Mouse (Mus musculus) layer of hippocampus, adult 9-10 months (tissue): ENCODE measurements around the gene Vti1a.

Experiments used
- DNase-seq: peaks from one replicate; pipeline ENCODE4 v3.0.0; 2022; ENCODE audit warnings: low spot score

Gene Vti1a

DNA sequence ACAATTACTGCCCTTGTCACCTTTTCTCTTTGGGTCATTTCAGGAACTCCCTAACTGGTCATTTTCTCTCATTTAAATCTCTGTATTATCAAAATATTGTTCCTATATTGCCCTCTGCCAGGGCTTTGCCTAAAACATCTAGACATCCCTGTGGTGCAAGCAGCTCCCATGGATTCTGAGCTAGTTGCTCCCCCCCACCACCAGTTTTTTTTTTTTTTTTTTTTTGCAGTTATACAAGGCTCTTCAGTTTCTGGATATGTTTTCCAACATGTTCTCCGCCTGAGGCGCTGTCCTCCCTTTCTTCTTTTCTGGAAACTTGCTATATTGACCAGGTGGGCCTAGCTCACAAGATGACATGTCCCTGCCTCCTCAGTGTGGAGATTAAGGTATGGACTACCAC, 2.4 kb upstream of the Vti1a start:
- DNase-seq: no peak

DNA sequence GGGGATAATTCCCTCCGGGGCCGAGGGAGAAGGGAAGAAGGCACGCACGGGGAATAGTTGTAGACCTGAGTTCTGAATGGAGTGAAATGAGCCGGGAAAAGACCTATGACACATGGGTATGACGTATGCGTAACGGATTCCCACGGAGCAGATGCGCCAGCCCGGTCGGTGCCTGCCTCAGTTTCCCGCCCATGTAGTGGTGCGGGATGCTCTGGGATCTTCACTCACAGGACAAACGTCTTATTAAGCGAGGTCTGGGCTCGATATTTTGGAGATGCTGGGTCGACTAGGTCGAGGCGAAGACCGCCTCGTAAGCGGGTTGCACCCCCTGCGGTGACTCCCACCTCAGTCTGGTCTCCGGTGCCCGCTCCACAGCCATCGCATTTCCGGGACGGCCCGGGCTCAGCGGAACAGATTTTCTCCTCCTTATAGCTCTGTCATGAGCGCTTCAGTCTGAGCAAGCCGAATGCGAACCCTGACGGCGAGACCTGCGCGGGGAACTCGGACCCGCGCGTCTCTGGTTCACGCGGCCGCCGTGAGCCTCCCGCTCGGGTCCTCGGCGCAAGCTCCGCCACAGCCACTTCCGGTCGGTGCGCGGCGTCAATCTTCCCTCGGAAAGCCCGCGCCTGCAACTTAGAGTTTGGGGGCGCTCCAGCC, 515 bp upstream of the Vti1a start, which contains the start of gene Zdhhc6:
TSS of gene Zdhhc6 (minus strand) at position 581 of the 657 bp plus-strand sequence.
- DNase-seq: peak; percentile 35

GRCm38 (mm10) chr19:55316901-55317300, 806 bp downstream of the Vti1a start:
- DNase-seq: no peak

- no peak for DNase-seq
These were observed 2.9 kb downstream of the Vti1a start for GRCm38 (mm10) chr19:55319036-55319435.

DNA sequence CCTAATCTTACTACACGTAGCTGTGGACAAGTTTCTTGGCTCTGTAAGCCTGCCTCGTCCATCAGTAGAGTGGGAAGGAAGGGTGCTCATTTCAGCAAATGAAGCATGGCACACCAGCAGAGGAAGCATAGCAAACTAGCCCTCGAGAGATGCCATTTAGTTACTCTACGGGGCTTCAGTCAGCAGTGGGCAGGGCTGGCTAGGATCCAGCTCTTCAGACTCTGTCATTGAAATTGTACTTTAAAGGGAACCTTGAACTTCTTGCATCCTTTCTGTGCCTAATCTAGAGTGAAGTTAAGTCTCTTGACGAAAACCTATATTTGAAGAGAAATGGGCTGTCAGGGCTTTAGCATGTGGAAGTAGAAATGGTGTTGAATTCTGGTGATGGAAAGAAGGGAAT, 3.4 kb downstream of the Vti1a start:
- DNase-seq: no peak

DNA sequence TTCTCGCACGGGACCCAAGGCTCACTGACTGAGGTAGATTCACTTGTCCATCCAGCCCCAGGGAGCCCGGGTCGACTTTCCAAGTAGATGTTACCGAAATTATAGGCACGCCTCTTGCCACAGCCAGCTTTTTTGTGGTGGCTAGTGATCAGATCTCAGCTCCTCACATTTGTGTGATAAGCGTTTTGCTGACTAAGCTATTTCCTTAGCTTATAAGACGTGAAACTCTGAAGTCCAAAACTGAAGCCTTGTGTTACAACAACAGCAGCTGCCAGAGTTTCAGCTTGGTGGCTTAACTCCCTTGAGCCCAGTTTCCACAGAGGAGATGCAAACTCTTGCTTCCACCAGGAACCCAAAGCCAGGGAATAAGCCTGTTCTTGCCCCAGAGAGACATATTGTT, 6.5 kb downstream of the Vti1a start:
- no peak for DNase-seq

DNA sequence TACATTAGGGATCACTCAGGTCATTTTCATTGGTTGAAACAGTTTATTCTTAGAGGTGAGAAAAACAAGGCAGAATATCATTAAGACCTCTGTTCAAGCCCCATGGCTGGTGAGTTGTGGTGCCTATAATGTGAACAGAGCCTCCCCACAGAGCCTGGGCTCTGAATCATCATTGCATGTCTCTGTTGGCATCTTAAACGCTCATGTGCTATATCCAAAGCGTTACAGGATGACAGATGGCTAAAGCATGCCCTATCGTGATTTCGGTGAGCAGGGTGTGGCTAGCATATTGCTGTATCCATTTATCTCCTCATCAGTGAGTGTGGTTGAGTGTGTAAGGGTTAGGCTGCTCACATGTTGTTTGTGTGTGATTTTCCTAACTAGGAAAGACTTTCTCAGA, 11.4 kb downstream of the Vti1a start:
- DNase-seq: no peak

GRCm38 (mm10) chr19:55331776-55332175, 15.7 kb downstream of the Vti1a start:
- no peak for DNase-seq

DNA sequence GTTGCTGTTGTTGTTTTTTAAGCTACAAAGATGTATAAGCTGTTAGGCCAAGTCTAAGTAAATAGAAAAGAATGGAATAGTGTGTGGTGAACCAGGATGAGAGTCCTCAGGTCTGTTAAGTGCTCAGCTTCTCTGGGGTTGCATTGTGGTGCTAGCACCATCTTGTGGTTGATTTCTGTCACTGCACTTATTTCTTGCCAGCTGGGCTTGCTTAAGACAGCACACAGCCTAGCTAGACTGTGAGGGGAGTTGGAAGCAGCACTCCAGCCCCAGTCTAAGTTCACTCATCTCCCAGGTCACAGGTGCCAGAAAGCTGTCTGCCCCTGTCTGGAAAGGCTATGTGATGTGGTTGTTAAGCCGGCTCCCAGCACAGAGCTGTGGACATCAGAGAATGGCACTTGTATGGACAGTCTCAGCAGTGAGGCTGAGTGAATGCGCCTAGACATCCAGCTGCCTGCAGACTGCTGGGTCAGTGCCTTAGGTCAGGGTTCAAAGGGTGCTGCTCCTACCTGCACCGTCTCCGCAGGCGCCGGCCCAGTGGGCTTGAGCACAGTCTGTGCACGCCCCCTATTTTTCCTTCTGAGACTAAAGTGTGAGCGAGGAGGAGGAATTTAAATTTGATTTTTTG, 16.7 kb downstream of the Vti1a start:
- peak; percentile 82 for DNase-seq

DNA sequence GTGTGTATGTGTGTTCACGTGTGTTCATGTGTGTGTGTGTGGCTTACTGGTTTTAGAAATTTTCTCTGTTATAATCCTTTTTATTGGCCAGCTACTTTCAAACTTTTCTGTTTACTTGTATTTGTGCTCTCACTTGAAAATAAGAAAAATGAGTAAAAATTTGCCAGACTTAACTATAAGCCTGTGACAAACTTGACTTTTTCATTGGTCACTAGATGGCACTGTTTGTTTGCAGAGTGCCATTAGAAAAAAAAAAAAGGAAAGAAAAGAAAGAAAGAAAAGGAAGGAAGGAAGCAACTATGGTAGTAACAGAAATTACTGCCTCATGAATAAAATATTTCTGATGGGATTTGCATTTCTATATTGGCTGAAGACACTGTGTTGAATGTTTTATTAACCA, 19.8 kb downstream of the Vti1a start:
- no peak for DNase-seq

DNA sequence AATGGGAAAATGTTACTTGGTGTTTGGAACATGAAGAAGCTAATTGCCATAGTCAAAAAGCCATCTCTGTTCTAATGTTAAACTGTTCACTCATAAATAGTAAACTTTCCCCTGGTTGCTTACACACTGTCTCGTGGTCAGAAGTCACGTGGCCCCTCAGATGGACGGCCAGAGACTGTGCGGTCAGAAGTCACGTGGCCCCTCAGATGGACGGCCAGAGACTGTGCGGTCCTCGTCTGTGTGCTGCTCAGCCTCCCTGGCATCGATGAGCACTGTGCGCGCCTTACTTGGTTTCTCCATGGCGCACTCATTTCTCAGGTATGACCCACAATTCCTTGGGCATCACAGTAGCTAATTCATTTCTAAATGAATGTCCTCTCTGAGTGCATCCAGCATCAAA, 20.3 kb downstream of the Vti1a start:
- DNase-seq: no peak

- no peak for DNase-seq
These were observed 21.0 kb downstream of the Vti1a start for GRCm38 (mm10) chr19:55337066-55337465.

GRCm38 (mm10) chr19:55337664-55338063, 21.6 kb downstream of the Vti1a start:
- no peak for DNase-seq

DNA sequence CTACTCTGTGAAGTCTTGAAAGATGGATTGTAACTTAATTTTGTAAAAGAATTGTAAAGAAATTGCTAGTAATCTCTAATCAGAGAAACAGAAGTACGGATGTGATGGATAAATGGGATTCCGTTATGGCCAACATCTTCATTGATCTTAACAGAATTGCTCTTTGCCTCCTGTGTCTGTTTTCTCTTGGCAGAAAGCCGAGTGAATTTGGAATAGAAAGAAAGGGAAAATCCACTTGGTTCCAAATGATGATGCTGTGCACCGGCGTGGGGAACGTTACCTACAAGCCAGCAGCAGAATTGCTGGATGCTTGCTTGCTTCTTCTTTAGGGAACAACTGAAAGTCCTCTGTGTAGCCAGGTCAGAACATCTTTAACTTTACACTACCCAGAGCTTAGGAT, 24.4 kb downstream of the Vti1a start:
- DNase-seq: no peak

- no peak for DNase-seq
These were observed 25.3 kb downstream of the Vti1a start for GRCm38 (mm10) chr19:55341377-55341776.

- DNase-seq: no peak
These were observed 26.3 kb downstream of the Vti1a start for GRCm38 (mm10) chr19:55342423-55342822.

DNA sequence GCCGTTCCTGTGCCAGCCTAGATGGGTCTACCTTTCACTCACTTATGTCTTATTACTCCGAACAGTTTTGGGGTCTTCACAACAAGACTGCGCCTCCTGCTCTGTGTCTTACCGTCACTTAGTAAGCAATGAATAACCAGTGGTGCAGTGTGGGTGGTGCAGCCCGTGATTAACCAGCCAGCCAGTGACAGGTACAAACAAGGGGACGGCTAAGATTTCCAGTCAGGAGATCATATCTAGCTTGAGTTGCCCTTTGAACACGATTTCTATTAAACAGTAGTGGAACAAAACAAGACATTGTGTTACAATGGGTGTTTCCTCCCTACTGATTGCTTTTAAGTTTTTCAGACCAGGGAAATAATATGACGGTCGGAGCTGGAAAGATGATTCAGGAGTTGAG, 27.2 kb downstream of the Vti1a start:
- no peak for DNase-seq

- DNase-seq: no peak
These were observed 32.1 kb downstream of the Vti1a start for GRCm38 (mm10) chr19:55348187-55348586.

DNA sequence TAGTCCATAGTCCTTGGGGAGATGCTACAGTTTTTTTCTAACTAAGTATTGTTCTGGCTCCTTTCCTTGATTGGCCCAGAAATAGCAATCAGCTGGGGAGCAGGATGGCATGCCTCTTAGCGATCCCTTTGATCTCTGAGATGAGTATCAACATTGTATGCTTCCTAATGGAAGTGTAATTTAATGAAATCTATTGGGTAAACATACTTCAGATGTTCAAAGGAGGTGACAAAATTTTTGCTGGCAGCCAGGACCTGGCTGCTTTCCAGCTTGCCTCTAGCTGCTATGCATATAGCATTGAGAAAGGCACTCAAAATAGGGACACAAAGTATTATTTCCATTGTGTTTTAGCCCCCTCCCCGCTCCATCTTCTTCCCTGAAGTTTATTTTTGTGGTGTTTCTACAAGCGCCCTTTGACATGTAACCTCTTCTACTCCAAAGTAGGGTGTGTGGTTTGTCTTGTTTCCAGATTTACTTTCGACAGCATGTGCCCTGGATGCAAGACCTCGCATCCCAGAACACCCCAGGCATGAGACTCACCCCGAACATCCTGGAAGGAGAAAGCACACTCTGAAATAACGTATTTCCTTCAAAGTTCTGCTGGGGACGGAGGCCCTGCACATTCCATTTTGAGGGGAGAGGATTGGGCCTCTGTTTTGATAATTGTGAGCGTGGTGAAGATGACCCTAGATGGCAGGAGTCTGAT, 34.7 kb downstream of the Vti1a start:
- DNase-seq: no peak

GRCm38 (mm10) chr19:55362606-55363005, 46.5 kb downstream of the Vti1a start:
- no peak for DNase-seq

DNA sequence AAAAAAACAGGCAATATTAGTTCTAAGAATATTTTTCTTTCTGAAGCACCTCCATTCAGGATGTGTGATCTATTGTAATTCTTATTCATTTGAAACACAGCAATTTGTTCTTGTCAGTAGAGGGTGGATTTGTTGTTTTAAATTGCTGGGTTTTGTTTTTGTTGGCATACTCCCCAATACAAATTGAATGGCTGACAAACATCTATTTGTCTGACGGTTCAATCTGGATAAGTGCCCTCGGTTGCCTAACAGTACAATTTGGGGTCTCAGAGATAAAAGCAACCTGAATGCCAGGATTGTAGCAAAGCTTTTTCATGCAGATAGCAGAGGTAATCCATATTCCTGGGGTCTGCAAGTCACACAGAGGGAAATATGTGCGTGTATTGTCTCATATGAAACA, 53.6 kb downstream of the Vti1a start:
- no peak for DNase-seq

DNA sequence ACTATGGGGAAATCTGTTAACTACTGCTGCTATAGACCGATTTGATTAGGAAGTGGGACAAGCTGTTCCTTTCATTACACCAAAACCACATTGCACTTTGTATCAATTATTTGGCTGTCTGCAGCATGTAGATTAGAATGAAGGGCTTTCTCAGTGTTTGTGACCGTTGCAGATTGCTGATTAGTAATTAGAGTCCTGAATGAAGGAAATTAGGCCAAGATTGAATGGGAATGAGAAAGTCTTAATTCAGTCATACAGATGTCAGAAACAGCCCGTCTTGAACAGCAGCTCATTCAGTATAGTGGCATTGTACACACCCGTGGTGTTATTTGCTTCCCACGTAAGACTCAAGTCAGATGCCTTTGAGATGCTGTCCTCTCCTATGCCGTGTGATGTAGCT, 60.2 kb downstream of the Vti1a start:
- DNase-seq: no peak

DNA sequence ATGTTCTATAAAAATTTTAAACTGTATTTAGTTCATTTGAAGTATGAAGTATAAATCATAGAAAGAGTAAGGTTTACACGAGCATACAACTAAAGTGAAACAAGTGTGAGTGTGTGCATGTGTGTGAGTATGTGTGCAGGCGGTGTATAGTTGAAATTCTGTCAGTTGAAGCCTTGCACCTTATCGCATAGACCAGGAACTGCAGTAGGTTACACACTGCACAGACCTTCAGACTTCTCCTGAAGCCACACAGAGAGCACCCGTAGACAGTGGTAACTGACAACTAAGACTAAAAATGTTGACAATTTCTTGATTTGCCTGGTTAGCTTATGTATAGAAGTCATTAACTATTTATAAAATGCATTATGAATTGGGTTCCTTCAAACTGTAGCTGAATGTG, 61.4 kb downstream of the Vti1a start:
- DNase-seq: no peak
